Mouse (Mus musculus) neural tube, embryonic 14.5 days (tissue): ENCODE data around the gene Hes1. TPM values are rescaled to one million over a fixed set of nuclear protein-coding genes. Genes with fewer than 3 reads are reported as not detected.

Experiments used
- ATAC-seq: fragments of 200-750 bp; cut with Nextera tagmentation; 2 replicates; pipeline ENCODE4 v1.8.0; 2017; ENCODE audit warnings: low read depth, mild to moderate bottlenecking, moderate TSS enrichment, moderate library complexity
- H3K27ac ChIP-seq: fragments of 300-500 bp; sonication (generic); 2 replicates; pipeline ENCODE4 v1.5.1; 2014; ENCODE audit warnings: low read depth, mild to moderate bottlenecking, control low read depth, low read length, moderate library complexity, mixed read lengths
- H3K27me3 ChIP-seq: fragments of 300-500 bp; sonication (generic); 2 replicates; pipeline ENCODE4 v1.6.1; 2014; ENCODE audit warnings: low read length; ENCODE audit not compliant: control insufficient read depth, insufficient read depth
- H3K36me3 ChIP-seq: fragments of 300-500 bp; sonication (generic); 2 replicates; pipeline ENCODE4 v1.6.1; 2014; ENCODE audit warnings: low read length, mixed read lengths; ENCODE audit not compliant: control insufficient read depth, insufficient read depth
- H3K4me1 ChIP-seq: fragments of 300-500 bp; sonication (generic); 2 replicates; pipeline ENCODE4 v1.6.1; 2014; ENCODE audit warnings: low read length; ENCODE audit not compliant: control insufficient read depth, insufficient read depth
- H3K4me2 ChIP-seq: fragments of 300-500 bp; sonication (generic); 2 replicates; pipeline ENCODE4 v1.6.1; 2014; ENCODE audit warnings: mild to moderate bottlenecking, low read depth, low read length, control low read depth
- H3K4me3 ChIP-seq: fragments of 300-500 bp; sonication (generic); 2 replicates; pipeline ENCODE4 v1.5.1; 2014; ENCODE audit warnings: low read depth, low read length, control low read depth, mixed read lengths
- H3K9ac ChIP-seq: fragments of 300-500 bp; sonication (generic); replicated peaks from 2 replicates; pipeline ENCODE4 v1.6.1; 2014; ENCODE audit warnings: low read depth, mild to moderate bottlenecking, control low read depth, low read length, mixed read lengths
- H3K9me3 ChIP-seq: fragments of 300-500 bp; sonication (generic); 2 replicates; pipeline ENCODE4 v1.6.1; 2016; ENCODE audit warnings: low read length; ENCODE audit not compliant: control insufficient read depth
- WGBS: fragments of 180-500 bp; shearing (Covaris S2); extraction: QIAGEN DNeasy Blood & Tissue Kit; methylation state at CpG from one replicate; pipeline ENCODE4 v1.1.7; 2014; 5-methylcytosine and 5-hydroxymethylcytosine counted together
- polyA plus RNA-seq: library from polyadenylated mRNA; unstranded; fragments of >200 nt; fragmentation: Nextera tagmentation; extraction: Ambion mirVana; gene quantifications from 2 replicates; pipeline ENCODE4 v1.2.1, GENCODE M21; 2014

Hes1 gene
- polyA plus RNA-seq, 1 experiment from 2014 or later: 8.1 TPM

DNA sequence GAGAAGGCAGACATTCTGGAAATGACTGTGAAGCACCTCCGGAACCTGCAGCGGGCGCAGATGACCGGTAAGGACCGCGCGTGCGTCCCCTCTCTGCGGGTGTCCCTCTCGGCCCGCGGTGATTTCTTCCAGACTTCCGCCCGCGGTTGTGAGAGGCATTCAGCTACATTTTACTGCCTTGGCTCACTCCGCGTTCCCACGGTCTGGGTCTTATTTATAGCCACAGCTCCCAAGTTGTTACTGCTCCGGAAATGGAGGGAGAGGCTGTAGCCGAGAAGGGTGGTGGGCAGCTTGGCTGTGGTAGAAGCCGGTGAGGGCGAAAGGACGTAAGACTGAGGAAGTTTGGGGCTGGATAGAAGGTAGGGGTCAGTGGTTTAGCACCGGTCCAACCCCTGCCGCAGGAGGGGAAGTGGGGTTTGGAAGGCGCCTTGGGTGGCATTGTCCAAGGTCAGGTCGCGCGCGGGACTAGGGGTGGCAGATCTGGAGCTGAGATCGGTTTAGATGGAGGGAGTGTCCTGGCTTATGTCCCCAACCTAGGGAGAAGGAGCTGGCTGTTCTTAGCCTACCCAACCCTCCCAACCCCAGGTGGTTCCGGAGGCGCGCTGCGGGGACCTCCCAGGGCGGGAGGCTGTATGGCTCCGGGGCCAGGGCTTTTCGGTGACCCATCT is 2.1 kb downstream of the Hes1 start:
- H3K4me3 ChIP-seq: peak overlapping the region; percentile 52
- H3K27ac ChIP-seq: peak overlapping the region; percentile 73
- H3K4me2 ChIP-seq: peak overlapping the region; percentile 97
- H3K9ac ChIP-seq: peak overlapping the region; percentile 45
- H3K4me1 ChIP-seq: peaks cover 20% of the 10 kb centered on the region; the same call in 1 of the 2 replicates
- H3K36me3 ChIP-seq: no peaks in the 10 kb centered on the region
- no peak for ATAC-seq
- peaks cover 5% of the 10 kb centered on the region for H3K27me3 ChIP-seq
- H3K9me3 ChIP-seq: no peaks in the 10 kb centered on the region
- WGBS: under 1% methylated on average over 38 of the region's 38 CpGs

DNA sequence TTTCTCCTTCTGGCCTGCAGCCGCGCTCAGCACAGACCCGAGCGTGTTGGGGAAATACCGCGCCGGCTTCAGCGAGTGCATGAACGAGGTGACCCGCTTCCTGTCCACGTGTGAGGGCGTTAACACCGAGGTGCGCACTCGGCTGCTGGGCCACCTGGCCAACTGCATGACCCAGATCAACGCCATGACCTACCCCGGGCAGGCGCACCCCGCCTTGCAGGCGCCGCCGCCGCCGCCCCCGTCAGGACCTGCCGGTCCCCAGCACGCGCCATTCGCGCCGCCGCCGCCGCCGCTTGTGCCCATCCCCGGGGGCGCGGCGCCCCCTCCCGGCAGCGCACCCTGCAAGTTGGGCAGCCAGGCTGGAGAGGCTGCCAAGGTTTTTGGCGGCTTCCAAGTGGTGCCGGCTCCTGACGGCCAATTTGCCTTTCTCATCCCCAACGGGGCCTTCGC is 2.7 kb downstream of the Hes1 start:
- Histone ChIP-seq H3K27me3 (0 out of 2 replicates have a peak, but pooled peaks cover 3% of the 10 kb centered on the region), H3K4me3 (peak overlapping the region; percentile 52), H3K36me3 (no peaks in the 10 kb centered on the region), H3K9me3 (no peaks in the 10 kb centered on the region), H3K27ac (peak overlapping the region; percentile 73), H3K4me1 (peaks cover 20% of the 10 kb centered on the region; the same call in 1 of the 2 replicates), H3K4me2 (peak overlapping the region; percentile 97), H3K9ac (peak overlapping the region; percentile 45)
- no peak; the same call in 1 of the 2 replicates for ATAC-seq
- WGBS: 0% methylated on average over 45 of the region's 46 CpGs

DNA sequence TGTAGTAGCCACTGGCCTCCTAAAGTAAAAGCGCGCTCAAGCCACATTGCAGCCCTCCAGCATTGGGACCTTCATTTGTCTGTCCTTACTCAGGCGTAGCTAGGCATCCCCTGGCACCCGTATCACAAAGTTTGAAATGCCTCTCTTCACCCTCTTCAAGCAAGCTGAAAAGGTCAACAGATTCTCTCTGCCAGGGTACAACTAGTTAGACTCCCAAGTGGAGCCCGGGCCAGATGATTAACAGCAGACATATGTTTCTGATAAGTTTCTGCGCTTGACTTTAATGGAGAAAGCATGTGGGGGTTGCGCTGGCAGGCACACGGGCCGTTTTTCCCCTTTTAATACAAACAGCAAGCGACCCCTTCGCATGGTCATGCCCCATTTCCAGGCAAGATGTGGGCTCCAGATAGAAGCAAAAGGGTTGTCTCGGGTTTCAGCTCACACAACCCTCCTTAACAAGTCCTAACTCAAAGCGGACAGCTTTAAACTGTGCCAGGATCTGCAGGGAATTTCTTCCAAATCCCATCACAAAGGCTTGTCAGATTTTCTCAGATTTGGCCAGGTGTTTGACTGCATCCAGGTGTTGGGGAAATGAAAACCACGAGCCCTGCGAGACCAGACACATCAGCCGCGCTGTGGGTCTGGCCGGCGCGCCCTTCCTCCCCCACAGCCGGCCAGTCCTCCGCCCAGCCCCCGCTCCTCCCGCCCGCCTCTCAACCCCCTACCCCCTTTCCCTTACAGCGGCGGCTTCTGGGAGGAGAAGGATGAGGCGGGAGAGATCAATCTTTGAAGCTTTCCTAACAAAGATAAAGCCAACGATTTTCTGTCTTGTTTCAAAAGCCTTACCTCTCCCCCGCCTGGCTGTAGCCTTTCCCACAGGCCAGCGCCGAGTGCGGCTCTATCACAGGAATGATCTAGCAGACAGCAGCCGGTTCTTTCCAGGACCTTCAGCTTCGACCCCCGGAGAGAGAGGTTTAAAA is 4.1 kb downstream of the Hes1 start:
- no peak for ATAC-seq
- Histone ChIP-seq H3K27ac (no peak overlapping the region), H3K9me3 (no peaks in the 10 kb centered on the region), H3K4me2 (peak overlapping the region; percentile 38), H3K4me1 (peaks cover 20% of the 10 kb centered on the region; the same call in 1 of the 2 replicates), H3K36me3 (no peaks in the 10 kb centered on the region), H3K4me3 (peak overlapping the region; percentile 10; the same call in 1 of the 2 replicates), H3K9ac (peak overlapping the region; percentile 2; the same call in 1 of the 2 replicates), H3K27me3 (0 out of 2 replicates have a peak, but pooled peaks cover 3% of the 10 kb centered on the region)
- 1% methylated on average over 34 of the region's 36 CpGs for WGBS

DNA sequence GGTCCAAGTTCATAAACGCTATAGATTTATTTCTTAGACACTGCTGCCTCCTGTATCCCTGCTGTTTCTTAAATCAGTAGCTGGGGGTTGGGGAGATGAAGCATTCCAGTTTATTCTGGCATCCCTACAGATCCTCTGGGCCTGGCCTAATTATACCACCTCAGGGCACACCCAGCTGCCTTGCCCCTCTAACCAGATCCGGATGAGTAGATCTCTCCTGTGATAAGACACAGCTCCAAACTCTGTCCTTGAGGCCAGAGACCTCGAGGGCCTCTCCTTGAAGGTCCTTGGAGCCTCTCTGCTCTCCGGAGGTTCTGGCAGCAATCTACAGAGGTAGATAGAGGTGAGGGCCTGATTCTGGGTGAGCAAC is 5.4 kb downstream of the Hes1 start:
- Histone ChIP-seq H3K9ac (no peak overlapping the region), H3K9me3 (no peaks in the 10 kb centered on the region), H3K4me1 (peaks cover 20% of the 10 kb centered on the region; the same call in 1 of the 2 replicates), H3K4me2 (peak overlapping the region; percentile 85), H3K27ac (peak overlapping the region; percentile 46; the same call in 1 of the 2 replicates), H3K36me3 (no peaks in the 10 kb centered on the region), H3K4me3 (peak overlapping the region; percentile 46; the same call in 1 of the 2 replicates), H3K27me3 (0 out of 2 replicates have a peak, but pooled peaks cover 3% of the 10 kb centered on the region)
- no peak for ATAC-seq
- WGBS: 3% methylated on average over 4 of the region's 4 CpGs

DNA sequence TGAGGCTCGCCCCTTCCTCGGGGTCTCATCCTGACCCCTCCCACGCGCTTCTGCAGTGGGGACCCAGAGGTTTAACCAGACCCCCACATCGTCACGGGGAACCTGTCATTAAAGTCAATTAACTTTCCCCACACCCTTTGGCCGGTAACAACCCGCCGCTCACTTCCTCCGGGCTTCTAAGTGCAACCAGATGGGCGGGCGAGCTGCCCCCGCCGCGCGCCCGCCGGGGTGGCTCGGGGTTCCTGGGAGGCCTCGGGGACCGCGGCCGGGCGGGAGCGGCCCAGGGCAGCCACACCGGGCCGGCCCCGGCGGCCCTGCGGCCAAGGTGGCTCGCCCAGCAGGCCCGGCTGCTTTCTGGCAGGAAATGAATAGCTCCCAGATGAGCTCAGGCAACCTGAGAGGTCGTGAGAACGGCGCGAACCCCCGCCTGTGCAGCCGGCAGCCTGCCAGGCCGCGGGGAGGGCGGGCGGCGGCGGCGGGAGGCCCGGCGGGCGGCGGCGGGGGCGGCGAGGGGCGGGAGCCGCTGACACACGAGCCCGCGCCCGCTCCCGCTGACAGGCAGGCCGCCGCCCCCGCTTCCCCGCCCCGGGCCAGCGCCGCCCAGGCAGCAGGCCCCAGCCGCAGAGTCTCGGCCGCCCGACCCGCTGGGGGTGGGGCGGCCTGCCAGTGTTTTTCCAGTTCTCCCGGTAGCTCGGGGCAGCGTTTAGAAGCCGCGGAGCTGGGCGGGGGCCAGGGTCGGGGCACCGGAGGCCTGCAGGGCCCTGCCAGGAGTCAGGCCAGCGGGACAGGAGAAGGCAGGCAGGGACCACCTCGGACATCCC is 6.0 kb downstream of the Hes1 start:
- Histone ChIP-seq H3K27ac (peak overlapping the region; percentile 46; the same call in 1 of the 2 replicates), H3K9me3 (no peaks in the 10 kb centered on the region), H3K27me3 (0 out of 2 replicates have a peak, but pooled peaks cover 3% of the 10 kb centered on the region), H3K4me1 (peaks cover 20% of the 10 kb centered on the region; the same call in 1 of the 2 replicates), H3K36me3 (no peaks in the 10 kb centered on the region), H3K9ac (peak overlapping the region; percentile 61), H3K4me2 (peak overlapping the region; percentile 85), H3K4me3 (peak overlapping the region; percentile 46)
- under 1% methylated on average over 70 of the region's 82 CpGs for WGBS
- ATAC-seq: peak; percentile 65

DNA sequence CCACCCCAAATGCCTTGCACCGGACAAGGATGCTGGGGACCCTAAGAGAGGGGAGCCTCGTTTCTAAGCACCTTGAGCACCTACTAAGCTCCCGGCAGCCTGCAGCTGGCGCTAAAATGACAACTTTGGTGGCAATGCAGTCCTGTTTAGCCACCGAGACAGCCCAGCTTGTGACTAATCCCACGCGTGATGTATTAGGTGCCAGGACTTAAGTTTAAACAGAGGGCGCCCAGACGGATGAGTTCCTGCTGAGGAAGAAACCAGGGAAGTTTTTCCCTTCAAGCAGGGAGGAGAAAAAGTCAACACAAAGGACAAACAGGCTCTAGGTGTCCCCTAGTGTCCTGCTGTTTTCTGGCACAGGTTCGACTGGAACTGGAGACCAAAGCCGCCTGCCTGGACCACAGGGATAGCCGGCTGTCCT is 6.6 kb downstream of the Hes1 start:
- peak overlapping the region; percentile 46 for H3K4me3 ChIP-seq
- 3% methylated on average over 12 of the region's 12 CpGs for WGBS
- 0 out of 2 replicates have a peak, but pooled peaks cover 3% of the 10 kb centered on the region for H3K27me3 ChIP-seq

DNA sequence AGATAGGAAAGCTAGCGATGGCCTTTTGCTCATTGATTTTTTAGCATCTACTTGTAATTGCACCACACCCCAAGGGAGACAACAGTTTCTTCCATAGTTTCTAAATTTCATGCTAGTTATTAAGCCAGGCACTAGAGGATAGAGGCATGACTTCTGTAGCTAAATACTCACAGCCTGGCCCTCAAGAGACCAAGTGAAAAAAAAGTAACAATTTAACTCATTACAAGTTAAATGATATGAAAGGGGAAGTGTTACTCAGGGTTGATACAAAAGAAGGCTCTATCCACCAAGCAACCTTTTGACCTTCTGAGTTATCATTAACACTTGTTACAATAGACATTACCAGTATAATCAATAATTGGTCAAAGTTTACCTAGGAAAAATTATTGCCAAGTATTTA is 9.1 kb downstream of the Hes1 start:
- Histone ChIP-seq H3K4me3 (no peak overlapping the region), H3K9me3 (no peaks in the 10 kb centered on the region), H3K36me3 (no peaks in the 10 kb centered on the region), H3K4me2 (no peak overlapping the region), H3K27me3 (no peaks in the 10 kb centered on the region), H3K27ac (no peak overlapping the region), H3K9ac (no peak overlapping the region), H3K4me1 (peaks cover 10% of the 10 kb centered on the region; the same call in 1 of the 2 replicates)
- ATAC-seq: no peak
- 92% methylated on average over 1 of the region's 1 CpGs for WGBS

More for the DNA sequence above, 6.6 kb downstream of the Hes1 start:
- Histone ChIP-seq H3K4me1 (peaks cover 20% of the 10 kb centered on the region; the same call in 1 of the 2 replicates), H3K9me3 (no peaks in the 10 kb centered on the region), H3K9ac (peak overlapping the region; percentile 61), H3K4me2 (peak overlapping the region; percentile 85), H3K27ac (peak overlapping the region; percentile 44), H3K36me3 (no peaks in the 10 kb centered on the region)
- ATAC-seq: no peak

DNA sequence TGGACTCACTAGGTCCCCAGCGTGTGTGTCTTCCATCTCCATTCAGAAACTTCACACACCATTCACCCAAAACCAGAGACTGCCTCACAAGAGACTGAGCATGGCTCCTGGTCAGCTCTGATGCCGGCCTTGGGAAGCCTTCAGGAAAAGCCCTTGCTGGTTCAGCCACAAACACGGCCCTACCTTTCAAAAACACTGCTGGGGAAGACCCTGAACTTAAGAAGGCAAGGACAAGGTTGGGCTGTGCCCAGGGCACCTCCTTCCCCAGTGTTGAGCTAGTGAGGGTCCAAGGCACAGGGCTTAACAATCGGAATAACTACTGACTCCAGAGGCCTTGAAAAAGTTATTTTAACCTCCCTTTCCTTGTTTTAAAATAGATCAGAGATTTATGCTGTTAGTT is 17.3 kb downstream of the Hes1 start:
- H3K4me3 ChIP-seq: no peak overlapping the region
- no peaks in the 10 kb centered on the region for H3K9me3 ChIP-seq
- no peaks in the 10 kb centered on the region for H3K36me3 ChIP-seq
- H3K27ac ChIP-seq: no peak overlapping the region
- no peaks in the 10 kb centered on the region for H3K4me1 ChIP-seq
- no peaks in the 10 kb centered on the region for H3K27me3 ChIP-seq
- 62% methylated on average over 4 of the region's 4 CpGs for WGBS
- no peak for ATAC-seq
- no peak overlapping the region for H3K4me2 ChIP-seq
- H3K9ac ChIP-seq: no peak overlapping the region
